Mouse (Mus musculus) left cerebral cortex, adult 9 months (tissue): ENCODE data around the gene D630045J12Rik.

Experiments used
- DNase-seq, 2 experiments: peaks; one replicate each; pipeline ENCODE4 v3.0.0; 2022; ENCODE audit warnings: low spot score in 2 of 2

Gene D630045J12Rik

GRCm38 (mm10) chr6:38096961-38097370 is 156.8 kb downstream of the D630045J12Rik start:
- DNase-seq = no peak

GRCm38 (mm10) chr6:38094701-38095100 is 159.1 kb downstream of the D630045J12Rik start:
- no peak for DNase-seq

- DNase-seq = no peak
Measured at GRCm38 (mm10) chr6:38092539-38092938, 161.3 kb downstream of the D630045J12Rik start.

- DNase-seq = no peak
Measured at GRCm38 (mm10) chr6:38087242-38088026, 166.4 kb downstream of the D630045J12Rik start.

GRCm38 (mm10) chr6:38083204-38083603 is 170.6 kb downstream of the D630045J12Rik start:
- DNase-seq = no peak

GRCm38 (mm10) chr6:38081727-38082341 is 172.0 kb downstream of the D630045J12Rik start:
- no peak for DNase-seq

GRCm38 (mm10) chr6:38080364-38080763 is 173.4 kb downstream of the D630045J12Rik start:
- no peak for DNase-seq

- DNase-seq = no peak
Measured at GRCm38 (mm10) chr6:38073592-38073991, 180.2 kb downstream of the D630045J12Rik start.
